Mouse (Mus musculus): ENCODE measurements around the gene Tfap2e. TPM values are rescaled to one million over a fixed set of nuclear protein-coding genes. Genes with fewer than 3 reads are reported as not detected.

Gene Tfap2e
- polyA plus RNA-seq, 1 experiment from 2014 or later = not detected

GRCm38 (mm10) chr4:126750863-126751555 is 15.0 kb upstream of the Tfap2e start:
- Histone ChIP-seq H3K4me3 (replicated peaks) (no peak overlapping the region), H3K9ac (no peak overlapping the region), H3K27ac (no peak overlapping the region), H3K9me3 (replicated peaks) (no peaks in the 10 kb centered on the region), H3K4me1 (replicated peaks) (peaks cover 44% of the 10 kb centered on the region), H3K27me3 (no peaks in the 10 kb centered on the region), H3K4me2 (no peak overlapping the region), H3K36me3 (peaks cover 41% of the 10 kb centered on the region)
- ATAC-seq (ENCODE audit: low read depth) = no peak
- no peak for DNase-seq
- WGBS (ENCODE audit: insufficient replicate concordance) = 90% methylated on average over 8 of the region's 8 CpGs

- WGBS (ENCODE audit: insufficient replicate concordance) = 87% methylated on average over 26 of the region's 26 CpGs
- no peaks in the 10 kb centered on the region for H3K9me3 ChIP-seq (replicated peaks)
- H3K27ac ChIP-seq = no peak overlapping the region
- no peak for DNase-seq
- no peak overlapping the region for H3K4me2 ChIP-seq
- H3K4me1 ChIP-seq (replicated peaks) = peaks cover 42% of the 10 kb centered on the region
- no peaks in the 10 kb centered on the region for H3K27me3 ChIP-seq
- H3K4me3 ChIP-seq (replicated peaks) = no peak overlapping the region
- ATAC-seq (ENCODE audit: low read depth) = no peak
- 0 out of 2 replicates have a peak overlapping the region, but pooled peaks have one; percentile 1 for H3K9ac ChIP-seq
- peaks cover 49% of the 10 kb centered on the region for H3K36me3 ChIP-seq
Observed at GRCm38 (mm10) chr4:126750046-126750683, 14.1 kb upstream of the Tfap2e start.

GRCm38 (mm10) chr4:126749553-126749952 is 13.5 kb upstream of the Tfap2e start:
- Histone ChIP-seq H3K27me3 (no peaks in the 10 kb centered on the region), H3K27ac (no peak overlapping the region), H3K9ac (0 out of 2 replicates have a peak overlapping the region, but pooled peaks have one; percentile 1), H3K9me3 (replicated peaks) (no peaks in the 10 kb centered on the region), H3K36me3 (peaks cover 56% of the 10 kb centered on the region), H3K4me2 (no peak overlapping the region), H3K4me3 (replicated peaks) (no peak overlapping the region), H3K4me1 (replicated peaks) (peaks cover 36% of the 10 kb centered on the region)
- DNase-seq = no peak
- 87% methylated on average over 11 of the region's 11 CpGs for WGBS (ENCODE audit: insufficient replicate concordance)
- ATAC-seq (ENCODE audit: low read depth) = no peak

DNA sequence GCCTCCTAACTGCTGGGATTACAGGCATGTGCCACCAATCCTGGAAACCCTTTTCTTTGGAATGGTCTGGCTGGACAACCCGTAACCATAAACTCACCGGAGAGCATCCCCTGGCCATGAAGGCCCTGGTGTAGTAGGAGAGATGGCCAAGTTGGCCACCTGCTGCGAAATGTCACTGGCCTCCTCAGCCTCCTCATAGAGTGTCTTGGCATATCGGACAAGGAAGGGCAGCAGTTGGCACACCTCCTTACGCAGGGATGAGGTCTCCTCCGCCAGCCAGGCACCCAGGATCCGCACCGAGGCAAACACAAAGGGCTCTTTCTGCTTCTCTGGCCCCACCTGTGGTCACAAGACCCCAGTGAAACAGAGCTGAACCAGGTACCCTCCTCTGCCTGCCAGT is 12.3 kb upstream of the Tfap2e start:
- no peak for DNase-seq
- H3K9me3 ChIP-seq (replicated peaks) = no peaks in the 10 kb centered on the region
- 95% methylated on average over 8 of the region's 8 CpGs for WGBS (ENCODE audit: insufficient replicate concordance)
- H3K36me3 ChIP-seq = peaks cover 61% of the 10 kb centered on the region
- H3K9ac ChIP-seq = no peak overlapping the region
- H3K27me3 ChIP-seq = no peaks in the 10 kb centered on the region
- no peak for ATAC-seq (ENCODE audit: low read depth)
- H3K4me3 ChIP-seq (replicated peaks) = no peak overlapping the region
- H3K4me2 ChIP-seq = no peak overlapping the region
- H3K27ac ChIP-seq = no peak overlapping the region
- H3K4me1 ChIP-seq (replicated peaks) = peaks cover 30% of the 10 kb centered on the region

GRCm38 (mm10) chr4:126746194-126746840 is 10.3 kb upstream of the Tfap2e start:
- no peak for DNase-seq
- WGBS (ENCODE audit: insufficient replicate concordance) = 80% methylated on average over 10 of the region's 10 CpGs

GRCm38 (mm10) chr4:126745506-126746193 is 9.6 kb upstream of the Tfap2e start:
- H3K36me3 ChIP-seq = peaks cover 61% of the 10 kb centered on the region
- peaks cover 19% of the 10 kb centered on the region for H3K4me1 ChIP-seq (replicated peaks)
- H3K9ac ChIP-seq = no peak overlapping the region
- no peak for ATAC-seq (ENCODE audit: low read depth)
- no peak overlapping the region for H3K4me3 ChIP-seq (replicated peaks)
- peak; percentile 39 for DNase-seq
- no peaks in the 10 kb centered on the region for H3K27me3 ChIP-seq
- WGBS (ENCODE audit: insufficient replicate concordance) = 42% methylated on average over 13 of the region's 13 CpGs
- H3K27ac ChIP-seq = no peak overlapping the region
- H3K4me2 ChIP-seq = no peak overlapping the region
- no peaks in the 10 kb centered on the region for H3K9me3 ChIP-seq (replicated peaks)

More at GRCm38 (mm10) chr4:126746194-126746840, 10.3 kb upstream of the Tfap2e start:
- Histone ChIP-seq H3K27me3 (no peaks in the 10 kb centered on the region), H3K27ac (no peak overlapping the region), H3K4me3 (replicated peaks) (no peak overlapping the region), H3K4me1 (replicated peaks) (peaks cover 15% of the 10 kb centered on the region), H3K9me3 (replicated peaks) (no peaks in the 10 kb centered on the region), H3K4me2 (no peak overlapping the region), H3K9ac (no peak overlapping the region), H3K36me3 (peaks cover 61% of the 10 kb centered on the region)
- ATAC-seq (ENCODE audit: low read depth) = no peak

GRCm38 (mm10) chr4:126744831-126745230 is 8.8 kb upstream of the Tfap2e start:
- Histone ChIP-seq H3K4me3 (replicated peaks) (no peak overlapping the region), H3K9ac (no peak overlapping the region), H3K27me3 (peaks cover 3% of the 10 kb centered on the region), H3K36me3 (peaks cover 54% of the 10 kb centered on the region), H3K9me3 (replicated peaks) (no peaks in the 10 kb centered on the region), H3K4me1 (replicated peaks) (peaks cover 13% of the 10 kb centered on the region), H3K27ac (no peak overlapping the region), H3K4me2 (no peak overlapping the region)
- no peak for DNase-seq
- ATAC-seq (ENCODE audit: low read depth) = no peak
- WGBS (ENCODE audit: insufficient replicate concordance) = 88% methylated on average over 14 of the region's 14 CpGs

- 30% methylated on average over 11 of the region's 11 CpGs for WGBS (ENCODE audit: insufficient replicate concordance)
- Histone ChIP-seq H3K27me3 (peaks cover 14% of the 10 kb centered on the region), H3K4me3 (replicated peaks) (no peak overlapping the region), H3K4me2 (no peak overlapping the region), H3K9ac (no peak overlapping the region), H3K36me3 (peaks cover 44% of the 10 kb centered on the region), H3K9me3 (replicated peaks) (no peaks in the 10 kb centered on the region), H3K27ac (no peak overlapping the region), H3K4me1 (replicated peaks) (peaks cover 11% of the 10 kb centered on the region; the same call in 1 of the 2 replicates)
- ATAC-seq (ENCODE audit: low read depth) = no peak
- no peak for DNase-seq
Observed at GRCm38 (mm10) chr4:126743713-126744112, 7.7 kb upstream of the Tfap2e start.

DNA sequence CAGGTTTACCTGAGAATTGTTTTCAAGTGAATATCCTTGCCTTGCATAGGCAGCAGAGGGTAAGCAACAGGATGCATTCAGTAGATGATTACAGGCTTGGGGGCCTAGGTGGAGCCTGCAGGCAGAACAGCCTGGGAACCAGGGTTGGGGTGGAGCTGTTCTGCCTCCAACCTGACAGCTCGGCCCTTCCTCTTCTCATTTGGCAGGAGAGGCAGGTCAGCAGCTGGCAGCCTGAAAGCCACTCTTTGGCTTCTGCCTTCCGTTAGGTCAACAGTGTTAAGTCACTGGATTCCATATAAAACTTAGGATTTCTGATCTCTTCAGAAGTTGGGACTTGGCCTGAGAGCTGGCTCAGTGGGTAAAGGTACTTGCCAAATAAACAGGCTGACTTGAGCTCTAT is 6.9 kb upstream of the Tfap2e start:
- ATAC-seq (ENCODE audit: low read depth) (no peak), DNase-seq (no peak)
- Histone ChIP-seq H3K4me3 (replicated peaks) (no peak overlapping the region), H3K4me2 (no peak overlapping the region), H3K27me3 (peaks cover 21% of the 10 kb centered on the region), H3K9ac (no peak overlapping the region), H3K36me3 (peaks cover 36% of the 10 kb centered on the region), H3K27ac (no peak overlapping the region), H3K4me1 (replicated peaks) (peaks cover 8% of the 10 kb centered on the region; the same call in 1 of the 2 replicates), H3K9me3 (replicated peaks) (no peaks in the 10 kb centered on the region)
- WGBS (ENCODE audit: insufficient replicate concordance) = 41% methylated on average over 2 of the region's 2 CpGs

DNA sequence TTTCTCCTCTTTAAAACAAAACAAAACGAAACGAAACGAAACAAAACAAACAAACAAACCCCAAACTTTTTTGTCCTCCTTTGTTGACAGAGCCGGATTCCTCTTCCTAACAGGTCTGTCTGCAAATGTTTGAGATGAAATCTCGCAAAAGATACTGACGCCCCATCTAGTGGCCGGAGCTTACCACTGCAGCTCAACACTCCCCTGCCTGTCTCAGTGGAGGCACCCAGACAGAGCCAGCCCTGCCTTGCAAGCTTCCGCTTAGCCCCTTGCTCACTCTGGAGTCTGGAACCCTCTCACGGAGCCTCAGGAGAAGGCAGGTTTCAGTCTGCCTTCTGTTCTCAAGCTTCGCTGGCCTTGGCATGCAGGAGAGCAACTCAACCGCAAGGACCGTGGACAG is 5.4 kb upstream of the Tfap2e start:
- WGBS (ENCODE audit: insufficient replicate concordance) = 7% methylated on average over 12 of the region's 12 CpGs
- ATAC-seq (ENCODE audit: low read depth) (peak; percentile 37; the same call in 1 of the 2 replicates), DNase-seq (peak; percentile 57)
- Histone ChIP-seq H3K36me3 (peaks cover 24% of the 10 kb centered on the region), H3K4me2 (peak overlapping the region; percentile 26), H3K27me3 (peaks cover 37% of the 10 kb centered on the region), H3K27ac (no peak overlapping the region), H3K4me1 (replicated peaks) (0 out of 2 replicates have a peak, but pooled peaks cover 4% of the 10 kb centered on the region), H3K9ac (no peak overlapping the region), H3K9me3 (replicated peaks) (no peaks in the 10 kb centered on the region), H3K4me3 (replicated peaks) (no peak overlapping the region)

Data from liver, embryonic 13.5 days (tissue).